Mouse (Mus musculus) liver, embryonic 14.5 days (tissue): Measurements from ENCODE around the gene Pknox2.

Experiments
- CTCF ChIP-seq: IDR thresholded peaks from 2 replicates; pipeline ENCODE4 v1.5.1; 2016; ENCODE audit warnings: antibody characterized with exemption, low read depth, control low read depth
- EP300 ChIP-seq: IDR thresholded peaks from 2 replicates; pipeline ENCODE4 v1.6.1; 2016; ENCODE audit warnings: antibody characterized with exemption, low read depth

GRCm38 (mm10) chr9:36944843-36945242 is 202.4 kb downstream of the Pknox2 start:
- TF ChIP-seq CTCF (no peak), EP300 (no peak)
